Mouse (Mus musculus) hindbrain, embryonic 12.5 days (tissue): ENCODE results near the gene Erich6. TPM values are rescaled to one million over a fixed set of nuclear protein-coding genes. Genes with fewer than 3 reads are reported as not detected.
"Not testable (repeated sequence)": the region's sequence is repeated elsewhere in the genome, so short reads cannot be mapped to it uniquely, and the experiment has no call there.

Experiments used
- ATAC-seq: fragments of 200-750 bp; cut with Nextera tagmentation; 2 replicates; pipeline ENCODE4 v1.8.0; 2017; ENCODE audit warnings: moderate TSS enrichment; ENCODE audit not compliant: low FRiP score
- H3K27ac ChIP-seq: fragments of 300-500 bp; sonication (generic); 2 replicates; pipeline ENCODE4 v1.5.1; 2016; ENCODE audit warnings: mild to moderate bottlenecking
- H3K27me3 ChIP-seq: fragments of 300-500 bp; sonication (generic); 2 replicates; pipeline ENCODE4 v1.6.1; 2016; ENCODE audit warnings: mild to moderate bottlenecking
- H3K36me3 ChIP-seq: fragments of 300-500 bp; sonication (generic); 2 replicates; pipeline ENCODE4 v1.6.1; 2016; ENCODE audit warnings: mild to moderate bottlenecking
- H3K4me1 ChIP-seq: fragments of 300-500 bp; sonication (generic); 2 replicates; pipeline ENCODE4 v1.6.1; 2016
- H3K4me2 ChIP-seq: fragments of 300-500 bp; sonication (generic); replicated peaks from 2 replicates; pipeline ENCODE4 v1.6.1; 2016; ENCODE audit warnings: mild to moderate bottlenecking
- H3K4me3 ChIP-seq: fragments of 300-500 bp; sonication (generic); 2 replicates; pipeline ENCODE4 v1.5.1; 2016; ENCODE audit warnings: mild to moderate bottlenecking
- H3K9ac ChIP-seq: fragments of 300-500 bp; sonication (generic); 2 replicates; pipeline ENCODE4 v1.6.1; 2016; ENCODE audit warnings: mild to moderate bottlenecking, moderate library complexity
- H3K9me3 ChIP-seq: fragments of 300-500 bp; sonication (generic); replicated peaks from 2 replicates; pipeline ENCODE4 v1.6.1; 2016; ENCODE audit warnings: mild to moderate bottlenecking
- WGBS: fragments of 180-500 bp; shearing (Covaris S2); methylation state at CpG from one replicate; pipeline ENCODE4 v1.1.7; 2016; 5-methylcytosine and 5-hydroxymethylcytosine counted together
- polyA plus RNA-seq: library from polyadenylated mRNA; unstranded; fragments of >200 nt; fragmentation: Nextera tagmentation; extraction: Ambion mirVana; gene quantifications from 2 replicates; pipeline ENCODE4 v1.2.1, GENCODE M21; 2016

Erich6 gene
- polyA plus RNA-seq, 1 experiment from 2014 or later: 0.15 TPM

- no peak overlapping the region for H3K4me2 ChIP-seq
- WGBS: 74% methylated on average over 3 of the region's 3 CpGs
- no peaks in the 10 kb centered on the region for H3K4me1 ChIP-seq
Observed at GRCm38 (mm10) chr3:58622665-58623394, 14.2 kb downstream of the Erich6 start.

GRCm38 (mm10) chr3:58621066-58621465, 15.9 kb downstream of the Erich6 start:
- H3K9ac ChIP-seq: no peak overlapping the region
- ATAC-seq: no peak
- no peaks in the 10 kb centered on the region for H3K9me3 ChIP-seq
- no peaks in the 10 kb centered on the region for H3K27me3 ChIP-seq
- H3K4me3 ChIP-seq: no peak overlapping the region
- no peak overlapping the region for H3K27ac ChIP-seq
- 83% methylated on average over 7 of the region's 7 CpGs for WGBS
- H3K36me3 ChIP-seq: no peaks in the 10 kb centered on the region
- H3K4me1 ChIP-seq: no peaks in the 10 kb centered on the region
- no peak overlapping the region for H3K4me2 ChIP-seq

More at GRCm38 (mm10) chr3:58622665-58623394, 14.2 kb downstream of the Erich6 start:
- Histone ChIP-seq H3K9me3 (no peaks in the 10 kb centered on the region), H3K27me3 (no peaks in the 10 kb centered on the region), H3K36me3 (no peaks in the 10 kb centered on the region), H3K27ac (no peak overlapping the region), H3K9ac (no peak overlapping the region), H3K4me3 (no peak overlapping the region)
- no peak for ATAC-seq

GRCm38 (mm10) chr3:58609985-58610384, 27.0 kb downstream of the Erich6 start:
- no peak for ATAC-seq
- WGBS: 77% methylated on average over 5 of the region's 5 CpGs
- H3K27me3 ChIP-seq: no peaks in the 10 kb centered on the region
- no peaks in the 10 kb centered on the region for H3K36me3 ChIP-seq
- no peak overlapping the region for H3K9ac ChIP-seq
- no peak overlapping the region for H3K4me3 ChIP-seq
- H3K4me2 ChIP-seq: no peak overlapping the region
- no peaks in the 10 kb centered on the region for H3K4me1 ChIP-seq
- H3K27ac ChIP-seq: no peak overlapping the region
- H3K9me3 ChIP-seq: peaks cover 10% of the 10 kb centered on the region; the same call in 1 of the 2 replicates

- Histone ChIP-seq H3K9ac (no peak overlapping the region), H3K27ac (no peak overlapping the region), H3K4me1 (no peaks in the 10 kb centered on the region), H3K4me2 (no peak overlapping the region), H3K4me3 (no peak overlapping the region), H3K27me3 (no peaks in the 10 kb centered on the region), H3K9me3 (peaks cover 10% of the 10 kb centered on the region; the same call in 1 of the 2 replicates), H3K36me3 (no peaks in the 10 kb centered on the region)
- WGBS: 34% methylated on average over 4 of the region's 4 CpGs
- ATAC-seq: peak; percentile 43; the same call in 1 of the 2 replicates
Observed at GRCm38 (mm10) chr3:58608506-58608905, 28.5 kb downstream of the Erich6 start.

- H3K9ac ChIP-seq: no peak overlapping the region
- no peaks in the 10 kb centered on the region for H3K9me3 ChIP-seq
- no peak overlapping the region for H3K27ac ChIP-seq
- no peaks in the 10 kb centered on the region for H3K4me1 ChIP-seq
- H3K27me3 ChIP-seq: no peaks in the 10 kb centered on the region
- ATAC-seq: no peak
- H3K36me3 ChIP-seq: peaks cover 30% of the 10 kb centered on the region
- no peak overlapping the region for H3K4me3 ChIP-seq
- WGBS: 36% methylated on average over 5 of the region's 5 CpGs
- H3K4me2 ChIP-seq: no peak overlapping the region
Observed at GRCm38 (mm10) chr3:58593623-58594022, 43.4 kb downstream of the Erich6 start.

GRCm38 (mm10) chr3:58592666-58593065, 44.3 kb downstream of the Erich6 start:
- H3K27ac ChIP-seq, ATAC-seq, H3K9me3 ChIP-seq, H3K4me3 ChIP-seq, H3K4me1 ChIP-seq, H3K27me3 ChIP-seq, H3K9ac ChIP-seq, H3K4me2 ChIP-seq: not testable (repeated sequence)
- 78% methylated on average over 7 of the region's 7 CpGs for WGBS
- peaks cover 31% of the 10 kb centered on the region for H3K36me3 ChIP-seq

- not testable (repeated sequence) for H3K4me1 ChIP-seq, ATAC-seq, H3K9ac ChIP-seq, H3K4me3 ChIP-seq, H3K27me3 ChIP-seq, H3K9me3 ChIP-seq, H3K27ac ChIP-seq, H3K4me2 ChIP-seq
- WGBS: 95% methylated on average over 4 of the region's 4 CpGs
- H3K36me3 ChIP-seq: peaks cover 43% of the 10 kb centered on the region
Observed at GRCm38 (mm10) chr3:58590544-58590943, 46.5 kb downstream of the Erich6 start.

GRCm38 (mm10) chr3:58582788-58583426, 54.1 kb downstream of the Erich6 start:
- Histone ChIP-seq H3K9ac (no peak overlapping the region), H3K4me3 (no peak overlapping the region), H3K4me1 (peaks cover 7% of the 10 kb centered on the region), H3K27me3 (no peaks in the 10 kb centered on the region), H3K9me3 (no peaks in the 10 kb centered on the region), H3K27ac (no peak overlapping the region), H3K36me3 (peaks cover 23% of the 10 kb centered on the region), H3K4me2 (no peak overlapping the region)
- WGBS: 92% methylated on average over 5 of the region's 5 CpGs
- no peak for ATAC-seq

GRCm38 (mm10) chr3:58582297-58582696, 54.7 kb downstream of the Erich6 start:
- ATAC-seq: no peak
- H3K36me3 ChIP-seq: peaks cover 21% of the 10 kb centered on the region
- no peak overlapping the region for H3K9ac ChIP-seq
- no peak overlapping the region for H3K4me2 ChIP-seq
- H3K4me1 ChIP-seq: peaks cover 9% of the 10 kb centered on the region
- no peak overlapping the region for H3K4me3 ChIP-seq
- no peak overlapping the region for H3K27ac ChIP-seq
- H3K27me3 ChIP-seq: no peaks in the 10 kb centered on the region
- 82% methylated on average over 5 of the region's 5 CpGs for WGBS
- H3K9me3 ChIP-seq: no peaks in the 10 kb centered on the region

- Histone ChIP-seq H3K4me1 (peaks cover 9% of the 10 kb centered on the region), H3K27ac (no peak overlapping the region), H3K27me3 (no peaks in the 10 kb centered on the region), H3K4me3 (no peak overlapping the region), H3K4me2 (no peak overlapping the region), H3K9me3 (no peaks in the 10 kb centered on the region), H3K9ac (no peak overlapping the region), H3K36me3 (peaks cover 14% of the 10 kb centered on the region)
- WGBS: 93% methylated on average over 4 of the region's 4 CpGs
- ATAC-seq: no peak
Observed at GRCm38 (mm10) chr3:58581530-58581929, 55.5 kb downstream of the Erich6 start.

GRCm38 (mm10) chr3:58577506-58578050, 59.4 kb downstream of the Erich6 start:
- no peak for ATAC-seq
- H3K4me2 ChIP-seq: peak overlapping the region; percentile 57
- 19% methylated on average over 8 of the region's 8 CpGs for WGBS
- peaks cover 7% of the 10 kb centered on the region for H3K36me3 ChIP-seq
- H3K9me3 ChIP-seq: no peaks in the 10 kb centered on the region
- H3K4me3 ChIP-seq: peak overlapping the region; percentile 99
- peak overlapping the region; percentile 99 for H3K9ac ChIP-seq
- no peak overlapping the region for H3K27ac ChIP-seq
- peaks cover 9% of the 10 kb centered on the region for H3K4me1 ChIP-seq
- no peaks in the 10 kb centered on the region for H3K27me3 ChIP-seq

- Histone ChIP-seq H3K36me3 (peaks cover 7% of the 10 kb centered on the region), H3K27ac (peak overlapping the region; percentile 100), H3K9me3 (no peaks in the 10 kb centered on the region), H3K27me3 (no peaks in the 10 kb centered on the region), H3K4me3 (peak overlapping the region; percentile 99), H3K9ac (peak overlapping the region; percentile 99), H3K4me2 (peak overlapping the region; percentile 57), H3K4me1 (peaks cover 9% of the 10 kb centered on the region)
- 0% methylated on average over 36 of the region's 36 CpGs for WGBS
- ATAC-seq: peak; percentile 82
Observed at GRCm38 (mm10) chr3:58577067-58577503, 59.9 kb downstream of the Erich6 start.
